Mouse (Mus musculus): ENCODE measurements around the gene Ap1s2. TPM values are rescaled to one million over a fixed set of nuclear protein-coding genes. Genes with fewer than 3 reads are reported as not detected.

Gene Ap1s2
- polyA plus RNA-seq, 1 experiment from 2014 or later = 6.0 TPM

GRCm38 (mm10) chrX:163909381-163909780 lies 564 bp downstream of the Ap1s2 start:
- Histone ChIP-seq H3K36me3 (no peaks in the 10 kb centered on the region), H3K4me3 (peak overlapping the region; percentile 69), H3K27ac (peak overlapping the region; percentile 60; the same call in 1 of the 2 replicates), H3K9me3 (replicated peaks) (no peaks in the 10 kb centered on the region), H3K9ac (peak overlapping the region; percentile 72), H3K27me3 (replicated peaks) (peaks cover 24% of the 10 kb centered on the region), H3K4me1 (no peaks in the 10 kb centered on the region; the same call in 1 of the 2 replicates), H3K4me2 (peak overlapping the region; percentile 91)
- ATAC-seq = no peak
- WGBS (ENCODE audit: insufficient replicate concordance) = 11% methylated on average over 23 of the region's 34 CpGs

GRCm38 (mm10) chrX:163912791-163913190 lies 4.0 kb downstream of the Ap1s2 start:
- no peak overlapping the region for H3K27ac ChIP-seq
- H3K9me3 ChIP-seq (replicated peaks) = no peaks in the 10 kb centered on the region
- H3K27me3 ChIP-seq (replicated peaks) = peaks cover 24% of the 10 kb centered on the region
- no peaks in the 10 kb centered on the region; the same call in 1 of the 2 replicates for H3K4me1 ChIP-seq
- ATAC-seq = no peak
- no peak overlapping the region for H3K4me3 ChIP-seq
- no peak overlapping the region for H3K4me2 ChIP-seq
- no peaks in the 10 kb centered on the region for H3K36me3 ChIP-seq
- no peak overlapping the region for H3K9ac ChIP-seq

- no peak overlapping the region for H3K4me3 ChIP-seq
- H3K27ac ChIP-seq = no peak overlapping the region
- no peak overlapping the region for H3K9ac ChIP-seq
- no peak for ATAC-seq
- no peaks in the 10 kb centered on the region for H3K36me3 ChIP-seq
- H3K27me3 ChIP-seq (replicated peaks) = no peaks in the 10 kb centered on the region
- H3K4me2 ChIP-seq = no peak overlapping the region
- H3K9me3 ChIP-seq (replicated peaks) = no peaks in the 10 kb centered on the region
- no peaks in the 10 kb centered on the region for H3K4me1 ChIP-seq
Measured at GRCm38 (mm10) chrX:163929550-163929949, 20.7 kb downstream of the Ap1s2 start.

GRCm38 (mm10) chrX:163934731-163935130 lies 25.9 kb downstream of the Ap1s2 start:
- H3K36me3 ChIP-seq = peaks cover 29% of the 10 kb centered on the region
- 82% methylated on average over 8 of the region's 8 CpGs for WGBS (ENCODE audit: insufficient replicate concordance)
- H3K4me1 ChIP-seq = no peaks in the 10 kb centered on the region
- H3K4me2 ChIP-seq = no peak overlapping the region
- no peaks in the 10 kb centered on the region for H3K27me3 ChIP-seq (replicated peaks)
- no peak overlapping the region for H3K27ac ChIP-seq
- no peak for ATAC-seq
- H3K9me3 ChIP-seq (replicated peaks) = no peaks in the 10 kb centered on the region
- no peak overlapping the region for H3K9ac ChIP-seq
- no peak overlapping the region for H3K4me3 ChIP-seq

- no peak overlapping the region for H3K9ac ChIP-seq
- 77% methylated on average over 6 of the region's 6 CpGs for WGBS (ENCODE audit: insufficient replicate concordance)
Measured at GRCm38 (mm10) chrX:163938587-163938986, 29.8 kb downstream of the Ap1s2 start.

GRCm38 (mm10) chrX:163944381-163944780 lies 35.6 kb downstream of the Ap1s2 start:
- no peaks in the 10 kb centered on the region for H3K4me1 ChIP-seq
- H3K27ac ChIP-seq = no peak overlapping the region
- no peak overlapping the region for H3K4me3 ChIP-seq
- H3K9me3 ChIP-seq (replicated peaks) = no peaks in the 10 kb centered on the region
- WGBS (ENCODE audit: insufficient replicate concordance) = 82% methylated on average over 3 of the region's 3 CpGs
- H3K36me3 ChIP-seq = peaks cover 78% of the 10 kb centered on the region
- no peak overlapping the region for H3K4me2 ChIP-seq
- ATAC-seq = no peak
- H3K27me3 ChIP-seq (replicated peaks) = no peaks in the 10 kb centered on the region
- H3K9ac ChIP-seq = no peak overlapping the region

More at GRCm38 (mm10) chrX:163938587-163938986, 29.8 kb downstream of the Ap1s2 start:
- Histone ChIP-seq H3K36me3 (peaks cover 56% of the 10 kb centered on the region), H3K4me2 (no peak overlapping the region), H3K9me3 (replicated peaks) (no peaks in the 10 kb centered on the region), H3K27me3 (replicated peaks) (no peaks in the 10 kb centered on the region), H3K27ac (no peak overlapping the region), H3K4me3 (no peak overlapping the region), H3K4me1 (no peaks in the 10 kb centered on the region)
- ATAC-seq = no peak

- Histone ChIP-seq H3K27ac (no peak overlapping the region), H3K36me3 (peaks cover 90% of the 10 kb centered on the region), H3K9me3 (replicated peaks) (no peaks in the 10 kb centered on the region), H3K4me2 (no peak overlapping the region), H3K4me3 (no peak overlapping the region), H3K9ac (no peak overlapping the region), H3K27me3 (replicated peaks) (no peaks in the 10 kb centered on the region), H3K4me1 (0 out of 2 replicates have a peak, but pooled peaks cover under 1% of the 10 kb centered on the region)
- ATAC-seq = no peak
- WGBS (ENCODE audit: insufficient replicate concordance) = 67% methylated on average over 1 of the region's 1 CpGs
Measured at GRCm38 (mm10) chrX:163951618-163952017, 42.8 kb downstream of the Ap1s2 start.

- peak overlapping the region; percentile 75 for H3K4me3 ChIP-seq
- WGBS (ENCODE audit: insufficient replicate concordance) = 22% methylated on average over 12 of the region's 12 CpGs
- H3K9ac ChIP-seq = peak overlapping the region; percentile 85
- H3K27me3 ChIP-seq (replicated peaks) = no peaks in the 10 kb centered on the region
- no peak for ATAC-seq
- peak overlapping the region; percentile 73 for H3K4me2 ChIP-seq
- peaks cover 40% of the 10 kb centered on the region for H3K36me3 ChIP-seq
- no peaks in the 10 kb centered on the region for H3K9me3 ChIP-seq (replicated peaks)
- H3K4me1 ChIP-seq = peaks cover 16% of the 10 kb centered on the region; the same call in 1 of the 2 replicates
- peak overlapping the region; percentile 97 for H3K27ac ChIP-seq
Measured at GRCm38 (mm10) chrX:163957381-163957780, 48.6 kb downstream of the Ap1s2 start.

- WGBS (ENCODE audit: insufficient replicate concordance) = 10% methylated on average over 52 of the region's 67 CpGs
- peak overlapping the region; percentile 75 for H3K4me3 ChIP-seq
- H3K9me3 ChIP-seq (replicated peaks) = no peaks in the 10 kb centered on the region
- peaks cover 35% of the 10 kb centered on the region for H3K36me3 ChIP-seq
- peak overlapping the region; percentile 97 for H3K27ac ChIP-seq
- peak overlapping the region; percentile 85 for H3K9ac ChIP-seq
- peak; percentile 92 for ATAC-seq
- peaks cover 16% of the 10 kb centered on the region; the same call in 1 of the 2 replicates for H3K4me1 ChIP-seq
- peak overlapping the region; percentile 73 for H3K4me2 ChIP-seq
- no peaks in the 10 kb centered on the region for H3K27me3 ChIP-seq (replicated peaks)
Measured at GRCm38 (mm10) chrX:163957803-163958466, 49.1 kb downstream of the Ap1s2 start.

GRCm38 (mm10) chrX:163958467-163958875 lies 49.7 kb downstream of the Ap1s2 start, which contains the start of gene Zrsr2:
Gene Zrsr2 (minus strand): TSS chrX:163958661.
- WGBS (ENCODE audit: insufficient replicate concordance) = 9% methylated on average over 29 of the region's 29 CpGs
- Histone ChIP-seq H3K9me3 (replicated peaks) (no peaks in the 10 kb centered on the region), H3K27ac (peak within 1 kb of the TSS; percentile 97), H3K4me3 (peak within 1 kb of the TSS; percentile 75), H3K4me1 (peaks cover 16% of the 10 kb centered on the region; the same call in 1 of the 2 replicates), H3K4me2 (peak within 1 kb of the TSS; percentile 73), H3K9ac (peak within 1 kb of the TSS; percentile 85), H3K27me3 (replicated peaks) (no peaks in the 10 kb centered on the region), H3K36me3 (peaks cover 29% of the 10 kb centered on the region)
- ATAC-seq = peak; percentile 88

- no peaks in the 10 kb centered on the region for H3K4me1 ChIP-seq
- no peak overlapping the region for H3K9ac ChIP-seq
- 90% methylated on average over 1 of the region's 1 CpGs for WGBS (ENCODE audit: insufficient replicate concordance)
- H3K27me3 ChIP-seq (replicated peaks) = no peaks in the 10 kb centered on the region
- H3K36me3 ChIP-seq = no peaks in the 10 kb centered on the region
- no peak for ATAC-seq
- no peaks in the 10 kb centered on the region for H3K9me3 ChIP-seq (replicated peaks)
- no peak overlapping the region for H3K27ac ChIP-seq
- no peak overlapping the region for H3K4me3 ChIP-seq
- no peak overlapping the region for H3K4me2 ChIP-seq
Measured at GRCm38 (mm10) chrX:163981092-163981491, 72.3 kb downstream of the Ap1s2 start.

GRCm38 (mm10) chrX:163981500-163981899 lies 72.7 kb downstream of the Ap1s2 start:
- no peak overlapping the region for H3K4me3 ChIP-seq
- no peaks in the 10 kb centered on the region for H3K9me3 ChIP-seq (replicated peaks)
- WGBS (ENCODE audit: insufficient replicate concordance) = 41% methylated on average over 4 of the region's 4 CpGs
- H3K4me1 ChIP-seq = no peaks in the 10 kb centered on the region
- no peak overlapping the region for H3K27ac ChIP-seq
- H3K4me2 ChIP-seq = no peak overlapping the region
- H3K27me3 ChIP-seq (replicated peaks) = no peaks in the 10 kb centered on the region
- no peaks in the 10 kb centered on the region for H3K36me3 ChIP-seq
- H3K9ac ChIP-seq = no peak overlapping the region
- no peak for ATAC-seq
